Mouse (Mus musculus) thymus, postnatal 25 days (tissue): ENCODE data around the gene Dgkh.

Experiments used
- DNase-seq: peaks from one replicate; pipeline ENCODE4 v3.0.0; 2022

The Dgkh gene

GRCm38 (mm10) chr14:78534651-78535050 lies 197.9 kb downstream of the Dgkh start:
- DNase-seq: no peak

GRCm38 (mm10) chr14:78533701-78534100 lies 198.9 kb downstream of the Dgkh start:
- no peak for DNase-seq

GRCm38 (mm10) chr14:78532345-78532744 lies 200.2 kb downstream of the Dgkh start:
- no peak for DNase-seq

- DNase-seq: no peak
Measured at GRCm38 (mm10) chr14:78530256-78530655, 202.3 kb downstream of the Dgkh start.

- DNase-seq: no peak
Measured at GRCm38 (mm10) chr14:78528461-78529425, 203.8 kb downstream of the Dgkh start.

- DNase-seq: no peak
Measured at GRCm38 (mm10) chr14:78526907-78527306, 205.7 kb downstream of the Dgkh start.

- no peak for DNase-seq
Measured at GRCm38 (mm10) chr14:78526475-78526874, 206.1 kb downstream of the Dgkh start.

GRCm38 (mm10) chr14:78525611-78526457 lies 206.7 kb downstream of the Dgkh start:
- DNase-seq: no peak

GRCm38 (mm10) chr14:78525059-78525458 lies 207.5 kb downstream of the Dgkh start:
- DNase-seq: no peak

GRCm38 (mm10) chr14:78510713-78511112 lies 221.9 kb downstream of the Dgkh start:
- peak; percentile 11 for DNase-seq

- DNase-seq: no peak
Measured at GRCm38 (mm10) chr14:78509791-78510190, 222.8 kb downstream of the Dgkh start.
